Mouse (Mus musculus) liver, embryonic 16.5 days (tissue): ENCODE data around the gene Pdlim4. TPM values are rescaled to one million over a fixed set of nuclear protein-coding genes. Genes with fewer than 3 reads are reported as not detected.

ENCODE experiments used
- ATAC-seq: fragments of 200-750 bp; cut with Nextera tagmentation; 2 replicates; pipeline ENCODE4 v1.8.0; 2017; ENCODE audit warnings: low read depth, mild to moderate bottlenecking, moderate number of reproducible peaks, moderate library complexity
- H3K27ac ChIP-seq: fragments of 300-500 bp; sonication (generic); 2 replicates; pipeline ENCODE4 v1.5.1; 2014; ENCODE audit warnings: mild to moderate bottlenecking, low read length
- H3K27me3 ChIP-seq: fragments of 300-500 bp; sonication (generic); 2 replicates; pipeline ENCODE4 v1.6.1; 2014; ENCODE audit warnings: low read depth, low read length, mixed read lengths; ENCODE audit not compliant: control insufficient read depth, insufficient read depth
- H3K36me3 ChIP-seq: fragments of 300-500 bp; sonication (generic); 2 replicates; pipeline ENCODE4 v1.6.1; 2014; ENCODE audit warnings: mild to moderate bottlenecking; ENCODE audit not compliant: control insufficient read depth, insufficient read depth
- H3K4me1 ChIP-seq: fragments of 300-500 bp; sonication (generic); 2 replicates; pipeline ENCODE4 v1.6.1; 2014; ENCODE audit warnings: low read depth, low read length, mixed read lengths; ENCODE audit not compliant: control insufficient read depth
- H3K4me2 ChIP-seq: fragments of 300-500 bp; sonication (generic); 2 replicates; pipeline ENCODE4 v1.6.1; 2014; ENCODE audit warnings: low read depth, low read length, mixed read lengths
- H3K4me3 ChIP-seq: fragments of 300-500 bp; sonication (generic); 2 replicates; pipeline ENCODE4 v1.5.1; 2014; ENCODE audit warnings: low read depth, mild to moderate bottlenecking, low read length
- H3K9ac ChIP-seq: fragments of 300-500 bp; sonication (generic); 2 replicates; pipeline ENCODE4 v1.6.1; 2014; ENCODE audit warnings: low read depth, low read length
- H3K9me3 ChIP-seq: fragments of 300-500 bp; sonication (generic); replicated peaks from 2 replicates; pipeline ENCODE4 v1.6.1; 2016; ENCODE audit warnings: low read length; ENCODE audit not compliant: control insufficient read depth
- WGBS: fragments of 180-500 bp; shearing (Covaris S2); extraction: QIAGEN DNeasy Blood & Tissue Kit; methylation state at CpG from one replicate; pipeline ENCODE4 v1.1.7; 2014; ENCODE audit not compliant: insufficient replicate concordance; 5-methylcytosine and 5-hydroxymethylcytosine counted together
- polyA plus RNA-seq: library from polyadenylated mRNA; unstranded; fragments of >200 nt; fragmentation: Nextera tagmentation; extraction: Ambion mirVana; gene quantifications from 2 replicates; pipeline ENCODE4 v1.2.1, GENCODE M21; 2015

Pdlim4 gene
- polyA plus RNA-seq, 1 experiment from 2014 or later: 4.0 TPM

GRCm38 (mm10) chr11:54100692-54101591, 32.1 kb upstream of the Pdlim4 start:
- H3K9ac ChIP-seq: peak overlapping the region; percentile 39; the same call in 1 of the 2 replicates
- peak; percentile 89 for ATAC-seq
- WGBS: 1% methylated on average over 83 of the region's 83 CpGs
- H3K9me3 ChIP-seq: no peaks in the 10 kb centered on the region
- H3K4me1 ChIP-seq: no peaks in the 10 kb centered on the region; the same call in 1 of the 2 replicates
- peak overlapping the region; percentile 78 for H3K4me2 ChIP-seq
- H3K27me3 ChIP-seq: peaks cover 34% of the 10 kb centered on the region
- H3K4me3 ChIP-seq: peak overlapping the region; percentile 63
- H3K36me3 ChIP-seq: no peaks in the 10 kb centered on the region
- H3K27ac ChIP-seq: no peak overlapping the region

DNA sequence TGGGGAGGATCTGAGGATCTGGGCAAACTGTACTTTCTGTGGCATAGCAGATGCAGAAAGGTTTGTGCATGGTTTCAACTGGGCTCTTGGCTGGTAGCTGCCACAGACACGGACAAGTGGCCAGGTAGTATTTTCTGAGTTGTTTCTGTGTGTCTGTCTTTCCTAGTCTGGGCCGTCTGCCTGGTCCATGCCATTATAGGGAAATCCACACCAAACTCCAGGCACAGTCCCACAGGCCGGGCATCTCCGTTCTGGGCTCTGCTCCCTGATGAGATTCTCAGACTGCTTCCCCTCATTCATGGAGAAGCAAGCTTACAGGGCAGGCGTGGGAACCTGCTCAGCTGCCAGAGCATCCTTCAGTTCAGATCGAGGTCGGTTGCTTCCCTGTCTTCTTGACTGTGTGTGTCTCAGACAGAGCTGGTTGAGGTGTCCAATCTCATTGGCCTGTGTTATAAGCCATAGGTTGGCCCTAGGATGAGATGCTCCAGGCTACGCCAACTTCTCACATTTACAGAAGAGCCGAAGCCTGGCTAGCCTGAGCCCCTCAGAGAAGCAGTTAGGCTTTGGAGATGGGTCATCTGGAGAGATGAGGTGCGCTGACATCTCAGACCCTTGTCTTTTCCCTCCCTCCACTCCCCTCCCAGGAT, 31.4 kb upstream of the Pdlim4 start, which contains the start of gene P4ha2:
Gene P4ha2 (plus strand): TSS at position 51 of the 647 bp plus-strand sequence.
- H3K9me3 ChIP-seq: no peaks in the 10 kb centered on the region
- peak within 1 kb of the TSS; percentile 78 for H3K4me2 ChIP-seq
- ATAC-seq: no peak
- peak within 1 kb of the TSS; percentile 39; the same call in 1 of the 2 replicates for H3K9ac ChIP-seq
- WGBS: 43% methylated on average over 10 of the region's 10 CpGs
- no peaks in the 10 kb centered on the region; the same call in 1 of the 2 replicates for H3K4me1 ChIP-seq
- H3K4me3 ChIP-seq: peak within 1 kb of the TSS; percentile 63
- H3K27ac ChIP-seq: no peak within 1 kb of the TSS
- H3K27me3 ChIP-seq: peaks cover 34% of the 10 kb centered on the region
- H3K36me3 ChIP-seq: no peaks in the 10 kb centered on the region

DNA sequence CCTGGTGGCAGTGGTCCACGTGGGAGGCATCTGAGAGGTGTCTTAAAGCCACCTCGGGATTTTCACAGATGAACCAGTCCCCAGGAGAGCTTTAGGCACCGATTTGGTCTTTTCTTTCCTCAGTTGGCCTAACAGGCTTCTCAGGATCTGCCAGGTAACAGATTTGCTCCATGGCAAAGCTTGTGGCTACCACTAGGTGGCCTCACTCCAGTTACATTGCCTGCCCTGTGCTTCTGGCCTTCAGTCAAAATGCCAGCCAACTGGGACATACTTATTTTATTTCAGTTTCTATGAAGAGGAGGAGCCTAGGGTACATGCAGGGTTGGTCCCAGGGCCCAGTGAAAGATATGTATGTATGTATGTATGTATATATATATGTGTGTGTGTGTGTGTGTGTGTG, 24.2 kb upstream of the Pdlim4 start:
- 9% methylated on average over 3 of the region's 3 CpGs for WGBS
- ATAC-seq: no peak
- no peaks in the 10 kb centered on the region; the same call in 1 of the 2 replicates for H3K4me1 ChIP-seq
- H3K4me3 ChIP-seq: no peak overlapping the region
- H3K9ac ChIP-seq: no peak overlapping the region
- H3K36me3 ChIP-seq: no peaks in the 10 kb centered on the region
- no peaks in the 10 kb centered on the region for H3K9me3 ChIP-seq
- H3K4me2 ChIP-seq: no peak overlapping the region
- H3K27ac ChIP-seq: no peak overlapping the region
- no peaks in the 10 kb centered on the region for H3K27me3 ChIP-seq

DNA sequence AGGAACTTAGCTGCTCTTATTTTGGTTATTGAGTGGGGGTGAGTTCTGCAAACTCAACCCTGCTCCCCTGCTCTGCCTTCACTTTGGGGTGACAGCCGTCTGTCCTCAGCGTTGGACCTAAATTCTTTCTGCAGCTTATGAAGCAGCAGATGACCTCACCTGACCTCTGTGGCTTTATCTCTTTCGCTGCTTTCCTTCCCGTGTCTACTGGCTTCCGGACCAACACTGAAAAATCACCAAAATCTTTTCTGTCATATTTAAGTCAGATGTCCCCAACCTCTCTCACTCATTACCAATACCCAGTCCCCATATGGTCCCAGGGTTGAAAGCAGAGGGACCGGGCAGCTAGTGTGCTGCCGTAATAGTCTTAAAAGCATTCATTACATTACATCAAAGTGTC, 23.4 kb upstream of the Pdlim4 start:
- Histone ChIP-seq H3K4me1 (no peaks in the 10 kb centered on the region; the same call in 1 of the 2 replicates), H3K4me3 (no peak overlapping the region), H3K27ac (no peak overlapping the region), H3K27me3 (no peaks in the 10 kb centered on the region), H3K4me2 (no peak overlapping the region), H3K9ac (no peak overlapping the region), H3K36me3 (no peaks in the 10 kb centered on the region), H3K9me3 (no peaks in the 10 kb centered on the region)
- no peak for ATAC-seq
- 28% methylated on average over 7 of the region's 7 CpGs for WGBS

DNA sequence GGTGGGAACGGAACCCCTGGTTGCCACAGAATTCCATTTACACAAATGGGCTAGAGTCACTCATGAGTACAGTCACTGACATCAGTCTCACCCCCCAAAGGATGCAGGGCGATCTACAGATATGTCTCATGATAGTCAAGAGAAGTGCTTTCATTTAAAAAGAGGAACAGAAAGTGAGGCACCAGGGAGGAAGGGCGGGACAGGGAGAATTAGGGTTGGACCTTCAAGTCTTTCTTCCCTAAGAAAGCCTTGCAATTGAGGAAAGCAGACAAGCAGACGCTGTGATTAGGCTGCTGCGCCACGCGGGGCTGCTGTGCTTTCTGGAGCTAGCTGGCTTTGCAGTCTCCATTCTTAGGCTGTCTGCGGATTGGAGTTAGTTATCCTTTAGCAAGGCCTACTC, 22.9 kb upstream of the Pdlim4 start:
- H3K4me1 ChIP-seq: no peaks in the 10 kb centered on the region; the same call in 1 of the 2 replicates
- WGBS: 25% methylated on average over 8 of the region's 8 CpGs
- ATAC-seq: no peak

DNA sequence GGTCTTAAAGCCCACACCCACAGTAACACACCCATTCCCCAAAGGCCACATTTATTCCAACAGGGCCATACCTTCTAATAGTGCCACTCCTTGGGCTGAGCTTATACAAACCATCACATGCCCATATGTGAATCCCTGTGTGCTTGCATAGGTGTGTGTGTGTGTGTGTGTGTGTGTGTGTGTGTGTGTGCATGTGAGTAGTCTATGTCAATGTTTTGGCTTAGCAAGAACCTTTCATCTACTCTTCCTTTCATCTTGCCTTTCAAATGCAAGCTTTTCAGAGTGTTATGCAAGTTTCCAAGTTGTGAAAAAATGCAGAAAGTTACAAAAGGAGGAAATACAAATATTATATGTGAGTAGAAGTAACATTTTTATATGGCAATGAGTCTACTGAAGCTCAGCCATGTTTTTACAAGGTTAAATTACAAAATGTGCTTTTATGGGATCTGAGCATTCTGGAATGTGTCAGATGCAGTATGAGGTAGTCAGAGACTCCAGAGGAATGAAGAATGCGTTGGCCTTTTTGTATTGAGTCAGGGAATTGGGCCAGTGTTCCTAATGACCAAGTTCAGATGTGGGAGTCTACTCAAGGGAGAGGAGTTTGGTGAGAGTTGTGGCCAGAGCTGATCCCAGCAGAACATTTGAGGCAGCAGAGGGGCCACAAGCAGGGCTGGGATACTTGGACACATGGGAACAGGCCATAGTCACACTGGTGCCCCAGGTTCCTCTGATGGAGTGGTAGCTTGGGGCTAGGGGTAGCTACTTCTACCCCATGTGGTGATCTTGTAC, 21.5 kb upstream of the Pdlim4 start:
- 61% methylated on average over 1 of the region's 1 CpGs for WGBS

More for the DNA sequence above, 22.9 kb upstream of the Pdlim4 start:
- Histone ChIP-seq H3K27ac (no peak overlapping the region), H3K4me2 (no peak overlapping the region), H3K27me3 (no peaks in the 10 kb centered on the region), H3K4me3 (no peak overlapping the region), H3K9ac (no peak overlapping the region), H3K36me3 (no peaks in the 10 kb centered on the region), H3K9me3 (no peaks in the 10 kb centered on the region)

GRCm38 (mm10) chr11:54088947-54089317, 20.1 kb upstream of the Pdlim4 start:
- Histone ChIP-seq H3K36me3 (no peaks in the 10 kb centered on the region), H3K27me3 (no peaks in the 10 kb centered on the region), H3K4me2 (no peak overlapping the region), H3K9me3 (no peaks in the 10 kb centered on the region), H3K27ac (no peak overlapping the region), H3K9ac (no peak overlapping the region), H3K4me3 (no peak overlapping the region), H3K4me1 (no peaks in the 10 kb centered on the region; the same call in 1 of the 2 replicates)
- 54% methylated on average over 5 of the region's 5 CpGs for WGBS
- ATAC-seq: no peak

More for the DNA sequence above, 21.5 kb upstream of the Pdlim4 start:
- no peaks in the 10 kb centered on the region; the same call in 1 of the 2 replicates for H3K4me1 ChIP-seq
- H3K27me3 ChIP-seq: no peaks in the 10 kb centered on the region
- no peak for ATAC-seq
- no peak overlapping the region for H3K4me2 ChIP-seq
- H3K27ac ChIP-seq: no peak overlapping the region
- no peak overlapping the region for H3K9ac ChIP-seq
- no peaks in the 10 kb centered on the region for H3K9me3 ChIP-seq
- no peaks in the 10 kb centered on the region for H3K36me3 ChIP-seq
- no peak overlapping the region for H3K4me3 ChIP-seq

- WGBS: 64% methylated on average over 7 of the region's 7 CpGs
- H3K9me3 ChIP-seq: no peaks in the 10 kb centered on the region
- no peak for ATAC-seq
- H3K4me2 ChIP-seq: no peak overlapping the region
- H3K27ac ChIP-seq: no peak overlapping the region
- no peaks in the 10 kb centered on the region for H3K36me3 ChIP-seq
- H3K9ac ChIP-seq: no peak overlapping the region
- H3K4me1 ChIP-seq: no peaks in the 10 kb centered on the region; the same call in 1 of the 2 replicates
- H3K27me3 ChIP-seq: no peaks in the 10 kb centered on the region
- no peak overlapping the region for H3K4me3 ChIP-seq
Observed at GRCm38 (mm10) chr11:54088253-54088946, 19.6 kb upstream of the Pdlim4 start.
